Mouse (Mus musculus) cortical plate, adult 2 months (tissue): ENCODE results near the gene Recql5.

ENCODE experiments used
- CTCF ChIP-seq: fragments of 200-500 bp; IDR thresholded peaks from 2 replicates; pipeline ENCODE4 v1.5.1; 2011; ENCODE audit warnings: mild to moderate bottlenecking, control low read depth, low read length; ENCODE audit not compliant: insufficient read depth; ENCODE audit errors: extremely low read depth
- POLR2A ChIP-seq: fragments of 200-500 bp; IDR thresholded peaks from 2 replicates; pipeline ENCODE4 v1.6.1; 2011; ENCODE audit warnings: mild to moderate bottlenecking, low read length, control low read depth; ENCODE audit not compliant: insufficient read depth; ENCODE audit errors: extremely low read depth

DNA sequence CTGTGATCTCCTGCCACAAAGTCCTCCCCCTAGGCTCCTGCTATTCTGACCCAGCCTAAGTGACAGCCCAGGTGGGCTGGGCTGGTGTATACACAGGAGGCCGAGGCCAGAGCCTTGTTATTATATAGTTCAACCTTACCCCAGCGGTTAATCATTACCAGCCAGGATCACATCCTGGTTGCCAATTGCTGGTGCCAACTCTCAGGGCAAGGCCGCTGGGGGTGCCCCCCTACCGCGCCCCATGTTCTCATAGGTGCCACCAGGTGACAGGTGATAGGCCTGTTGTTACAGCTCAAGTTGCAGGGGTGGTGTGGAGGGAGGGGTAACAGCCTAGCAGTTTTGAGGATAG, 89.4 kb downstream of the Recql5 start:
- TF ChIP-seq POLR2A (no peak), CTCF (no peak)
